Comparison of ENCODE assay signal across 8 mouse cellular contexts in the genomic region with DNA sequence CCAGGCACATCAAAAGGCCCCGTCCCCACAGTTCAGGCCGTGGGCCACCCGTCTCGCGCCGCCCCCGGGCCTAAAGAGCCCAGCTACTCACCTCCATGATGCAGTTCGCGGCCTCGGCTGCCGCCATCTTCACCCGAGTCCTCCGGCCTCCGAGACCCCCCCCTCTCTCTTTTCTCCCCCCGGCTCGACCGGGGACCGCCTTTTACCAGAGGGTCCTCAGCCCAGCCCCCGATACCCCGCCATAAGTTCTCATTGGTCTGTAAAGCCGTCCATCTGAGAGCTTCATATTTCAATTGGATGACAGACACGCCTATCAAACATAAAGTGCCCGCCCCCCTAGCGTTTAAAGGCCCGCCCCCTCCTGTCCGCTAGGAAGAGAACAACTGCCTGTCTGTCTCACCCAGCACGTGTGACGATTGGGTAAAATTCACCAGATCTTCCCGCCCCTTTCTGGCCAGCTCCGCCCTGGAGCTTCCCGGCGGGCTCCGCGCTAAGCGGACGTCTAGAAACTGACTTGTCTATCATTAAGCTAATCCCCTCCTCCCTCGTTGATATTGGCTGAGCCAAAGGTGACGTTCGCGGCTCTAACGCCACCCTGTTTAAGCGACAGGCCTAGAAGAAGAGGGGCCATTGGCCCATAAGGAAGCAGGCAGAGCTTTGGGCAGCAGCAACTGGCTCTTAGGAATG. TPM values are rescaled to one million over a fixed set of nuclear protein-coding genes. Genes with fewer than 3 reads are reported as not detected.
A peak's percentile ranks its signal among the peaks of the same experiment; 100 is the strongest.
DNase-seq lines count a peak whose midpoint lies in the region; ATAC-seq and TF ChIP-seq lines count a peak whose summit lies in the region.

A gene (minus strand): TSS at position 377 of the 687 bp plus-strand sequence.

- no peak for TF ChIP-seq CTCF in E14TG2a.4 (conservative IDR thresholded peaks at IDR 0.05; ENCODE audit: low read length)
- TF ChIP-seq CTCF in heart, postnatal 0 days (IDR thresholded peaks at IDR 0.05; ENCODE audit: low read depth): no peak
- no peak for TF ChIP-seq CTCF in testis, adult 2 months (IDR thresholded peaks at IDR 0.05; ENCODE audit: control insufficient read depth, insufficient read depth, insufficient replicate concordance, low read depth, low read length)

- no peaks in the 10 kb centered on the region for H3K9me3 ChIP-seq in E14TG2a.4 (ENCODE audit: low read length)
- H3K9me3 ChIP-seq in forebrain, embryonic 12.5 days: no peaks in the 10 kb centered on the region
- no peaks in the 10 kb centered on the region for H3K9me3 ChIP-seq in heart, postnatal 0 days (replicated peaks; ENCODE audit: control insufficient read depth, low read length)
- no peaks in the 10 kb centered on the region for H3K9me3 ChIP-seq in liver, embryonic 16.5 days (replicated peaks; ENCODE audit: control insufficient read depth, low read length)
- H3K9me3 ChIP-seq in neural tube, embryonic 13.5 days: no peaks in the 10 kb centered on the region

- peak; percentile 86 for TF ChIP-seq EP300 in heart, postnatal 0 days (IDR thresholded peaks at IDR 0.05; ENCODE audit: low read depth)

- DNase-seq in c-Kit-positive CD71-positive TER-119-positive erythroid progenitor cells, embryonic 14.5 days (ENCODE audit: low spot score): peak; percentile 98
- peak; percentile 100 for DNase-seq in heart, postnatal 0 days (ENCODE audit: low spot score)
- DNase-seq in kidney, postnatal 4 days: peak; percentile 95 to 97

- peak within 1 kb of the TSS; percentile 72 for H3K4me2 ChIP-seq in forebrain, embryonic 12.5 days
- H3K4me2 ChIP-seq in heart, postnatal 0 days (ENCODE audit: low read depth, low read length): peak within 1 kb of the TSS; percentile 96
- H3K4me2 ChIP-seq in liver, embryonic 16.5 days (ENCODE audit: low read depth, low read length): peak within 1 kb of the TSS; percentile 99
- H3K4me2 ChIP-seq in neural tube, embryonic 13.5 days: peak within 1 kb of the TSS; percentile 70

- peak; percentile 96 for ATAC-seq in forebrain, embryonic 12.5 days (ENCODE audit: low FRiP score)
- ATAC-seq in heart, postnatal 0 days (ENCODE audit: insufficient read depth, low read depth): peak; percentile 93
- peak; percentile 93 for ATAC-seq in liver, embryonic 16.5 days (ENCODE audit: low read depth)
- ATAC-seq in neural tube, embryonic 13.5 days (ENCODE audit: low read depth): peak; percentile 97

- peak within 1 kb of the TSS; percentile 95 for H3K27ac ChIP-seq in forebrain, embryonic 12.5 days
- H3K27ac ChIP-seq in heart, postnatal 0 days (ENCODE audit: low read depth): peak within 1 kb of the TSS; percentile 96
- peak within 1 kb of the TSS; percentile 89 for H3K27ac ChIP-seq in liver, embryonic 16.5 days (ENCODE audit: low read length)
- peak within 1 kb of the TSS; percentile 96 for H3K27ac ChIP-seq in neural tube, embryonic 13.5 days (replicated peaks)
- peak within 1 kb of the TSS; percentile 77 for H3K27ac ChIP-seq in testis, adult 2 months (ENCODE audit: control insufficient read depth, insufficient read depth, low read depth, low read length)

- under 1% methylated on average over 42 of the region's 42 CpGs for WGBS in forebrain, embryonic 12.5 days
- under 1% methylated on average over 42 of the region's 42 CpGs for WGBS in heart, postnatal 0 days
- under 1% methylated on average over 41 of the region's 42 CpGs for WGBS in liver, embryonic 16.5 days (ENCODE audit: insufficient replicate concordance)
- under 1% methylated on average over 42 of the region's 42 CpGs for WGBS in neural tube, embryonic 13.5 days

- peak; percentile 60 for TF ChIP-seq POLR2A in testis, adult 2 months (IDR thresholded peaks at IDR 0.05; ENCODE audit: control insufficient read depth, low read depth, low read length)

- H3K27me3 ChIP-seq in E14TG2a.4 (ENCODE audit: insufficient read depth, low read length): no peaks in the 10 kb centered on the region
- no peaks in the 10 kb centered on the region for H3K27me3 ChIP-seq in forebrain, embryonic 12.5 days
- no peaks in the 10 kb centered on the region for H3K27me3 ChIP-seq in heart, postnatal 0 days (ENCODE audit: control insufficient read depth, insufficient read depth, low read length)
- H3K27me3 ChIP-seq in liver, embryonic 16.5 days (ENCODE audit: control insufficient read depth, insufficient read depth, low read depth, low read length): no peaks in the 10 kb centered on the region
- no peaks in the 10 kb centered on the region for H3K27me3 ChIP-seq in neural tube, embryonic 13.5 days
- H3K27me3 ChIP-seq in testis, adult 2 months (ENCODE audit: control insufficient read depth, insufficient read depth, low read length): no peaks in the 10 kb centered on the region

- H3K4me1 ChIP-seq in E14TG2a.4 (replicated peaks; ENCODE audit: low read depth, low read length): peaks cover 69% of the 10 kb centered on the region
- peaks cover 43% of the 10 kb centered on the region for H3K4me1 ChIP-seq in forebrain, embryonic 12.5 days
- H3K4me1 ChIP-seq in heart, postnatal 0 days (ENCODE audit: control insufficient read depth, insufficient read depth): peaks cover 18% of the 10 kb centered on the region; the same call in 1 of the 2 replicates
- peaks cover 23% of the 10 kb centered on the region for H3K4me1 ChIP-seq in liver, embryonic 16.5 days (ENCODE audit: control insufficient read depth, low read depth, low read length)
- H3K4me1 ChIP-seq in neural tube, embryonic 13.5 days (replicated peaks): peaks cover 44% of the 10 kb centered on the region
- peaks cover 11% of the 10 kb centered on the region for H3K4me1 ChIP-seq in testis, adult 2 months (ENCODE audit: control insufficient read depth, insufficient read depth, low read length)

- H3K36me3 ChIP-seq in E14TG2a.4 (ENCODE audit: insufficient read depth, low read length): peaks cover 70% of the 10 kb centered on the region
- H3K36me3 ChIP-seq in forebrain, embryonic 12.5 days (replicated peaks): peaks cover 35% of the 10 kb centered on the region
- H3K36me3 ChIP-seq in heart, postnatal 0 days (replicated peaks; ENCODE audit: control insufficient read depth, insufficient read depth, low read length): peaks cover 20% of the 10 kb centered on the region
- H3K36me3 ChIP-seq in liver, embryonic 16.5 days (ENCODE audit: control insufficient read depth, insufficient read depth): peaks cover 9% of the 10 kb centered on the region
- H3K36me3 ChIP-seq in neural tube, embryonic 13.5 days: peaks cover 21% of the 10 kb centered on the region
- H3K36me3 ChIP-seq in testis, adult 2 months (ENCODE audit: control insufficient read depth, insufficient read depth, low read length): no peaks in the 10 kb centered on the region

- peak within 1 kb of the TSS; percentile 97 for H3K9ac ChIP-seq in forebrain, embryonic 12.5 days
- H3K9ac ChIP-seq in heart, postnatal 0 days (replicated peaks; ENCODE audit: low read depth, low read length): peak within 1 kb of the TSS; percentile 91
- peak within 1 kb of the TSS; percentile 92 for H3K9ac ChIP-seq in liver, embryonic 16.5 days (ENCODE audit: low read depth, low read length)
- peak within 1 kb of the TSS; percentile 98 for H3K9ac ChIP-seq in neural tube, embryonic 13.5 days

- H3K4me3 ChIP-seq in E14TG2a.4 (replicated peaks; ENCODE audit: low read length): peak within 1 kb of the TSS; percentile 99
- H3K4me3 ChIP-seq in forebrain, embryonic 12.5 days (replicated peaks): peak within 1 kb of the TSS; percentile 96
- peak within 1 kb of the TSS; percentile 89 for H3K4me3 ChIP-seq in heart, postnatal 0 days (ENCODE audit: low read depth, low read length)
- peak within 1 kb of the TSS; percentile 88 for H3K4me3 ChIP-seq in liver, embryonic 16.5 days (ENCODE audit: low read depth, low read length)
- peak within 1 kb of the TSS; percentile 95 for H3K4me3 ChIP-seq in neural tube, embryonic 13.5 days
- peak within 1 kb of the TSS; percentile 81 for H3K4me3 ChIP-seq in testis, adult 2 months (ENCODE audit: control insufficient read depth, low read depth, low read length)

RNA-seq across cellular contexts. Expression of the gene that starts here (rescaled TPM):
- 585 and 631 TPM in 2 replicates for polyA plus RNA-seq in forebrain, embryonic 12.5 days (2016; fragmentation: Nextera tagmentation; extraction: Ambion mirVana)
- total RNA-seq in heart, postnatal 0 days (2014; rRNA removed; ENCODE audit: low replicate concordance): 152 and 173 TPM in 2 replicates
- 271 and 300 TPM in 2 replicates for polyA plus RNA-seq in heart, postnatal 0 days (2015; fragmentation: Nextera tagmentation; extraction: Ambion mirVana)
- 95.6 and 98.6 TPM in 2 replicates for polyA plus RNA-seq in liver, embryonic 16.5 days (2015; fragmentation: Nextera tagmentation; extraction: Ambion mirVana)
- polyA plus RNA-seq in neural tube, embryonic 13.5 days (2015; fragmentation: Nextera tagmentation; extraction: Ambion mirVana): 612 and 623 TPM in 2 replicates
- 59.6 and 60.1 TPM in 2 replicates for polyA plus RNA-seq in testis, adult 2 months (2012; rRNA removed)

Comparison
In these comparisons a context has a peak if more than half of its experiments do, and no peak if none do; other contexts are left out.
1. Peak in every context shown above with its lines: DNase-seq, ATAC-seq, H3K4me3 ChIP-seq and H3K27ac ChIP-seq.